Mouse (Mus musculus): ENCODE measurements around the gene Ube2g2. TPM values are rescaled to one million over a fixed set of nuclear protein-coding genes. Genes with fewer than 3 reads are reported as not detected.

Ube2g2 gene
- polyA plus RNA-seq, 1 experiment from 2014 or later: 65.6 TPM

- Histone ChIP-seq H3K4me1 (ENCODE audit: insufficient read depth, low read depth, low read length) (peaks cover 25% of the 10 kb centered on the region), H3K4me3 (ENCODE audit: low read depth, low read length) (no peak overlapping the region), H3K9me3 (ENCODE audit: low read length) (no peaks in the 10 kb centered on the region), H3K27me3 (replicated peaks; ENCODE audit: insufficient read depth, low read length) (no peaks in the 10 kb centered on the region), H3K4me2 (replicated peaks; ENCODE audit: low read depth, low read length) (no peak overlapping the region), H3K9ac (replicated peaks; ENCODE audit: low read depth) (no peak overlapping the region), H3K27ac (ENCODE audit: low read length) (no peak overlapping the region), H3K36me3 (ENCODE audit: insufficient read depth, low read length) (peaks cover 9% of the 10 kb centered on the region; the same call in 1 of the 2 replicates)
- no peak for TF ChIP-seq CTCF (IDR thresholded peaks at IDR 0.05)
- no peak for TF ChIP-seq EP300 (IDR thresholded peaks at IDR 0.05)
- DNase-seq (ENCODE audit: low spot score) (no peak), ATAC-seq (no peak)
- WGBS: 74% methylated on average over 3 of the region's 3 CpGs
Observed at GRCm38 (mm10) chr10:77629163-77629562, 7.1 kb downstream of the Ube2g2 start.

GRCm38 (mm10) chr10:77629970-77630369 lies 7.9 kb downstream of the Ube2g2 start:
- H3K9me3 ChIP-seq (ENCODE audit: low read length): no peaks in the 10 kb centered on the region
- DNase-seq (ENCODE audit: low spot score): no peak
- no peak overlapping the region for H3K4me2 ChIP-seq (replicated peaks; ENCODE audit: low read depth, low read length)
- peaks cover 9% of the 10 kb centered on the region; the same call in 1 of the 2 replicates for H3K36me3 ChIP-seq (ENCODE audit: insufficient read depth, low read length)
- ATAC-seq: no peak
- no peak overlapping the region for H3K9ac ChIP-seq (replicated peaks; ENCODE audit: low read depth)
- H3K27ac ChIP-seq (ENCODE audit: low read length): no peak overlapping the region
- WGBS: 95% methylated on average over 1 of the region's 1 CpGs
- H3K27me3 ChIP-seq (replicated peaks; ENCODE audit: insufficient read depth, low read length): no peaks in the 10 kb centered on the region
- peaks cover 17% of the 10 kb centered on the region for H3K4me1 ChIP-seq (ENCODE audit: insufficient read depth, low read depth, low read length)
- peak; percentile 49 for TF ChIP-seq CTCF (IDR thresholded peaks at IDR 0.05)
- TF ChIP-seq EP300 (IDR thresholded peaks at IDR 0.05): no peak
- H3K4me3 ChIP-seq (ENCODE audit: low read depth, low read length): no peak overlapping the region

GRCm38 (mm10) chr10:77634016-77634415 lies 11.9 kb downstream of the Ube2g2 start:
- Histone ChIP-seq H3K4me1 (ENCODE audit: insufficient read depth, low read depth, low read length) (peaks cover 7% of the 10 kb centered on the region; the same call in 1 of the 2 replicates), H3K9me3 (ENCODE audit: low read length) (no peaks in the 10 kb centered on the region), H3K4me2 (replicated peaks; ENCODE audit: low read depth, low read length) (no peak overlapping the region), H3K9ac (replicated peaks; ENCODE audit: low read depth) (no peak overlapping the region), H3K4me3 (ENCODE audit: low read depth, low read length) (no peak overlapping the region), H3K27me3 (replicated peaks; ENCODE audit: insufficient read depth, low read length) (no peaks in the 10 kb centered on the region), H3K36me3 (ENCODE audit: insufficient read depth, low read length) (peaks cover 21% of the 10 kb centered on the region; the same call in 1 of the 2 replicates), H3K27ac (ENCODE audit: low read length) (no peak overlapping the region)
- TF ChIP-seq EP300 (IDR thresholded peaks at IDR 0.05) (no peak), CTCF (IDR thresholded peaks at IDR 0.05) (no peak)
- DNase-seq (ENCODE audit: low spot score) (no peak), ATAC-seq (no peak)
- WGBS: 59% methylated on average over 6 of the region's 6 CpGs

- DNase-seq (ENCODE audit: low spot score) (peak; percentile 76), ATAC-seq (peak; percentile 94)
- Histone ChIP-seq H3K4me2 (replicated peaks; ENCODE audit: low read depth, low read length) (no peak overlapping the region), H3K36me3 (ENCODE audit: insufficient read depth, low read length) (peaks cover 21% of the 10 kb centered on the region; the same call in 1 of the 2 replicates), H3K27ac (ENCODE audit: low read length) (peak overlapping the region; percentile 52; the same call in 1 of the 2 replicates), H3K9me3 (ENCODE audit: low read length) (no peaks in the 10 kb centered on the region), H3K4me1 (ENCODE audit: insufficient read depth, low read depth, low read length) (peaks cover 7% of the 10 kb centered on the region; the same call in 1 of the 2 replicates), H3K27me3 (replicated peaks; ENCODE audit: insufficient read depth, low read length) (no peaks in the 10 kb centered on the region), H3K4me3 (ENCODE audit: low read depth, low read length) (no peak overlapping the region), H3K9ac (replicated peaks; ENCODE audit: low read depth) (no peak overlapping the region)
- WGBS: 20% methylated on average over 13 of the region's 13 CpGs
- TF ChIP-seq CTCF (IDR thresholded peaks at IDR 0.05): peak; percentile 10; the same call in 1 of the 2 replicates
- no peak for TF ChIP-seq EP300 (IDR thresholded peaks at IDR 0.05)
Observed at GRCm38 (mm10) chr10:77634452-77635231, 12.6 kb downstream of the Ube2g2 start.

GRCm38 (mm10) chr10:77636234-77636922 lies 14.3 kb downstream of the Ube2g2 start:
- no peak overlapping the region for H3K4me2 ChIP-seq (replicated peaks; ENCODE audit: low read depth, low read length)

GRCm38 (mm10) chr10:77638956-77639355 lies 16.9 kb downstream of the Ube2g2 start:
- ATAC-seq: no peak
- no peak for TF ChIP-seq EP300 (IDR thresholded peaks at IDR 0.05)
- TF ChIP-seq CTCF (IDR thresholded peaks at IDR 0.05): no peak
- 62% methylated on average over 6 of the region's 6 CpGs for WGBS
- Histone ChIP-seq H3K4me1 (ENCODE audit: insufficient read depth, low read depth, low read length) (peaks cover 7% of the 10 kb centered on the region; the same call in 1 of the 2 replicates), H3K27ac (ENCODE audit: low read length) (no peak overlapping the region), H3K27me3 (replicated peaks; ENCODE audit: insufficient read depth, low read length) (no peaks in the 10 kb centered on the region), H3K4me3 (ENCODE audit: low read depth, low read length) (no peak overlapping the region), H3K9ac (replicated peaks; ENCODE audit: low read depth) (no peak overlapping the region), H3K36me3 (ENCODE audit: insufficient read depth, low read length) (peaks cover 32% of the 10 kb centered on the region), H3K9me3 (ENCODE audit: low read length) (no peaks in the 10 kb centered on the region), H3K4me2 (replicated peaks; ENCODE audit: low read depth, low read length) (no peak overlapping the region)
- DNase-seq (ENCODE audit: low spot score): no peak

More at GRCm38 (mm10) chr10:77636234-77636922, 14.3 kb downstream of the Ube2g2 start:
- Histone ChIP-seq H3K27ac (ENCODE audit: low read length) (no peak overlapping the region), H3K9me3 (ENCODE audit: low read length) (no peaks in the 10 kb centered on the region), H3K4me3 (ENCODE audit: low read depth, low read length) (no peak overlapping the region), H3K27me3 (replicated peaks; ENCODE audit: insufficient read depth, low read length) (no peaks in the 10 kb centered on the region), H3K9ac (replicated peaks; ENCODE audit: low read depth) (no peak overlapping the region), H3K4me1 (ENCODE audit: insufficient read depth, low read depth, low read length) (peaks cover 7% of the 10 kb centered on the region; the same call in 1 of the 2 replicates), H3K36me3 (ENCODE audit: insufficient read depth, low read length) (peaks cover 21% of the 10 kb centered on the region; the same call in 1 of the 2 replicates)
- 85% methylated on average over 7 of the region's 7 CpGs for WGBS
- DNase-seq (ENCODE audit: low spot score) (no peak), ATAC-seq (no peak)
- TF ChIP-seq CTCF (IDR thresholded peaks at IDR 0.05) (no peak), EP300 (IDR thresholded peaks at IDR 0.05) (no peak)

All from lung, postnatal 0 days (tissue).